Mouse (Mus musculus): Measurements from ENCODE around the gene Pfkfb3.

Pfkfb3 gene

GRCm38 (mm10) chr2:11558654-11559053 is 4.8 kb upstream of the Pfkfb3 start:
- peaks cover 10% of the 10 kb centered on the region for H3K9me3 ChIP-seq (ENCODE audit: low read length)
- no peaks in the 10 kb centered on the region for H3K36me3 ChIP-seq (ENCODE audit: insufficient read depth, low read length)
- peaks cover 30% of the 10 kb centered on the region for H3K4me1 ChIP-seq (replicated peaks; ENCODE audit: low read depth, low read length)

GRCm38 (mm10) chr2:11557244-11557643 is 3.4 kb upstream of the Pfkfb3 start:
- Histone ChIP-seq H3K9me3 (ENCODE audit: low read length) (no peaks in the 10 kb centered on the region), H3K27me3 (ENCODE audit: insufficient read depth, low read length) (peaks cover 35% of the 10 kb centered on the region), H3K4me3 (replicated peaks; ENCODE audit: low read length) (no peak overlapping the region), H3K4me1 (replicated peaks; ENCODE audit: low read depth, low read length) (peaks cover 44% of the 10 kb centered on the region), H3K36me3 (ENCODE audit: insufficient read depth, low read length) (no peaks in the 10 kb centered on the region)
- no peak for TF ChIP-seq NANOG (IDR thresholded peaks at IDR 0.05; ENCODE audit: borderline replicate concordance, low read length)

More at GRCm38 (mm10) chr2:11558654-11559053, 4.8 kb upstream of the Pfkfb3 start:
- Histone ChIP-seq H3K27me3 (ENCODE audit: insufficient read depth, low read length) (peaks cover 21% of the 10 kb centered on the region), H3K4me3 (replicated peaks; ENCODE audit: low read length) (no peak overlapping the region)
- no peak for TF ChIP-seq POU5F1 (IDR thresholded peaks at IDR 0.05; ENCODE audit: borderline replicate concordance, low read length)
- no peak for TF ChIP-seq CTCF (conservative IDR thresholded peaks at IDR 0.05; ENCODE audit: low read length)

GRCm38 (mm10) chr2:11555316-11555715 is 1.4 kb upstream of the Pfkfb3 start:
- H3K4me3 ChIP-seq (replicated peaks; ENCODE audit: low read length): no peak overlapping the region
- peaks cover 49% of the 10 kb centered on the region for H3K27me3 ChIP-seq (ENCODE audit: insufficient read depth, low read length)
- H3K4me1 ChIP-seq (replicated peaks; ENCODE audit: low read depth, low read length): peaks cover 50% of the 10 kb centered on the region
- no peaks in the 10 kb centered on the region for H3K36me3 ChIP-seq (ENCODE audit: insufficient read depth, low read length)
- H3K9me3 ChIP-seq (ENCODE audit: low read length): no peaks in the 10 kb centered on the region
- TF ChIP-seq POU5F1 (IDR thresholded peaks at IDR 0.05; ENCODE audit: borderline replicate concordance, low read length) (no peak), NANOG (IDR thresholded peaks at IDR 0.05; ENCODE audit: borderline replicate concordance, low read length) (no peak), CTCF (conservative IDR thresholded peaks at IDR 0.05; ENCODE audit: low read length) (no peak)

- TF ChIP-seq NANOG (IDR thresholded peaks at IDR 0.05; ENCODE audit: borderline replicate concordance, low read length): no peak
- no peak for TF ChIP-seq POU5F1 (IDR thresholded peaks at IDR 0.05; ENCODE audit: borderline replicate concordance, low read length)
- no peak for TF ChIP-seq CTCF (conservative IDR thresholded peaks at IDR 0.05; ENCODE audit: low read length)
- H3K27me3 ChIP-seq (ENCODE audit: insufficient read depth, low read length): peaks cover 56% of the 10 kb centered on the region
- peak overlapping the region; percentile 84 for H3K4me3 ChIP-seq (replicated peaks; ENCODE audit: low read length)
- H3K36me3 ChIP-seq (ENCODE audit: insufficient read depth, low read length): no peaks in the 10 kb centered on the region
- peaks cover 49% of the 10 kb centered on the region for H3K4me1 ChIP-seq (replicated peaks; ENCODE audit: low read depth, low read length)
- no peaks in the 10 kb centered on the region for H3K9me3 ChIP-seq (ENCODE audit: low read length)
Observed at GRCm38 (mm10) chr2:11552966-11553451, 868 bp downstream of the Pfkfb3 start.

- TF ChIP-seq NANOG (IDR thresholded peaks at IDR 0.05; ENCODE audit: borderline replicate concordance, low read length) (no peak), POU5F1 (IDR thresholded peaks at IDR 0.05; ENCODE audit: borderline replicate concordance, low read length) (no peak), CTCF (conservative IDR thresholded peaks at IDR 0.05; ENCODE audit: low read length) (no peak)
- H3K9me3 ChIP-seq (ENCODE audit: low read length): no peaks in the 10 kb centered on the region
- peaks cover 56% of the 10 kb centered on the region for H3K27me3 ChIP-seq (ENCODE audit: insufficient read depth, low read length)
- H3K36me3 ChIP-seq (ENCODE audit: insufficient read depth, low read length): no peaks in the 10 kb centered on the region
- peak overlapping the region; percentile 84 for H3K4me3 ChIP-seq (replicated peaks; ENCODE audit: low read length)
- peaks cover 52% of the 10 kb centered on the region for H3K4me1 ChIP-seq (replicated peaks; ENCODE audit: low read depth, low read length)
Observed at GRCm38 (mm10) chr2:11552297-11552821, 1.5 kb downstream of the Pfkfb3 start.

GRCm38 (mm10) chr2:11551726-11552125 is 2.2 kb downstream of the Pfkfb3 start:
- Histone ChIP-seq H3K36me3 (ENCODE audit: insufficient read depth, low read length) (no peaks in the 10 kb centered on the region), H3K27me3 (ENCODE audit: insufficient read depth, low read length) (peaks cover 56% of the 10 kb centered on the region), H3K4me1 (replicated peaks; ENCODE audit: low read depth, low read length) (peaks cover 55% of the 10 kb centered on the region), H3K4me3 (replicated peaks; ENCODE audit: low read length) (no peak overlapping the region), H3K9me3 (ENCODE audit: low read length) (no peaks in the 10 kb centered on the region)
- TF ChIP-seq NANOG (IDR thresholded peaks at IDR 0.05; ENCODE audit: borderline replicate concordance, low read length): no peak
- TF ChIP-seq CTCF (conservative IDR thresholded peaks at IDR 0.05; ENCODE audit: low read length): no peak
- no peak for TF ChIP-seq POU5F1 (IDR thresholded peaks at IDR 0.05; ENCODE audit: borderline replicate concordance, low read length)

- H3K4me3 ChIP-seq (replicated peaks; ENCODE audit: low read length): no peak overlapping the region
- no peaks in the 10 kb centered on the region for H3K36me3 ChIP-seq (ENCODE audit: insufficient read depth, low read length)
- TF ChIP-seq NANOG (IDR thresholded peaks at IDR 0.05; ENCODE audit: borderline replicate concordance, low read length) (no peak), POU5F1 (IDR thresholded peaks at IDR 0.05; ENCODE audit: borderline replicate concordance, low read length) (no peak), CTCF (conservative IDR thresholded peaks at IDR 0.05; ENCODE audit: low read length) (no peak)
- peaks cover 36% of the 10 kb centered on the region for H3K27me3 ChIP-seq (ENCODE audit: insufficient read depth, low read length)
- H3K4me1 ChIP-seq (replicated peaks; ENCODE audit: low read depth, low read length): peaks cover 61% of the 10 kb centered on the region
- no peaks in the 10 kb centered on the region for H3K9me3 ChIP-seq (ENCODE audit: low read length)
Observed at GRCm38 (mm10) chr2:11548508-11548907, 5.4 kb downstream of the Pfkfb3 start.

GRCm38 (mm10) chr2:11547609-11548008 is 6.3 kb downstream of the Pfkfb3 start:
- H3K9me3 ChIP-seq (ENCODE audit: low read length): peaks cover under 1% of the 10 kb centered on the region; the same call in 1 of the 2 replicates
- no peaks in the 10 kb centered on the region for H3K36me3 ChIP-seq (ENCODE audit: insufficient read depth, low read length)
- peaks cover 52% of the 10 kb centered on the region for H3K4me1 ChIP-seq (replicated peaks; ENCODE audit: low read depth, low read length)
- peak; percentile 54 for TF ChIP-seq CTCF (conservative IDR thresholded peaks at IDR 0.05; ENCODE audit: low read length)
- TF ChIP-seq NANOG (IDR thresholded peaks at IDR 0.05; ENCODE audit: borderline replicate concordance, low read length): no peak
- TF ChIP-seq POU5F1 (IDR thresholded peaks at IDR 0.05; ENCODE audit: borderline replicate concordance, low read length): no peak
- no peak overlapping the region for H3K4me3 ChIP-seq (replicated peaks; ENCODE audit: low read length)
- H3K27me3 ChIP-seq (ENCODE audit: insufficient read depth, low read length): peaks cover 27% of the 10 kb centered on the region

- H3K4me3 ChIP-seq (replicated peaks; ENCODE audit: low read length): peak overlapping the region; percentile 35
- peaks cover 42% of the 10 kb centered on the region for H3K4me1 ChIP-seq (replicated peaks; ENCODE audit: low read depth, low read length)
- no peaks in the 10 kb centered on the region for H3K36me3 ChIP-seq (ENCODE audit: insufficient read depth, low read length)
- TF ChIP-seq CTCF (conservative IDR thresholded peaks at IDR 0.05; ENCODE audit: low read length) (no peak), POU5F1 (IDR thresholded peaks at IDR 0.05; ENCODE audit: borderline replicate concordance, low read length) (no peak), NANOG (IDR thresholded peaks at IDR 0.05; ENCODE audit: borderline replicate concordance, low read length) (no peak)
- H3K27me3 ChIP-seq (ENCODE audit: insufficient read depth, low read length): peaks cover 17% of the 10 kb centered on the region
- H3K9me3 ChIP-seq (ENCODE audit: low read length): peaks cover 10% of the 10 kb centered on the region
Observed at GRCm38 (mm10) chr2:11546091-11546490, 7.8 kb downstream of the Pfkfb3 start.
